ENCODE assay signal across 9 mouse cellular contexts in genomic region chr15:5193833-5194232, GRCm38 (mm10). TPM values are rescaled to one million over a fixed set of nuclear protein-coding genes. Genes with fewer than 3 reads are reported as not detected.
DNase-seq lines count a peak whose midpoint lies in the region; ATAC-seq and TF ChIP-seq lines count a peak whose summit lies in the region.
"Had no signal": no experiment of that assay in that cellular context is flagged by ENCODE, and none has a peak within 500 bp of the region (broad histone marks: within the 10 kb centered on the region; RNA-seq: fewer than 3 reads in every experiment).

No protein-coding gene starts in this region.

- peaks cover 16% of the 10 kb centered on the region for H3K4me1 ChIP-seq in heart, postnatal 0 days (ENCODE audit: control insufficient read depth, insufficient read depth)
- H3K4me1 ChIP-seq in midbrain, embryonic 11.5 days (ENCODE audit: control insufficient read depth, insufficient read depth, low read length) = no peaks in the 10 kb centered on the region
- H3K4me1 ChIP-seq in midbrain, embryonic 10.5 days = no peaks in the 10 kb centered on the region

- TF ChIP-seq CTCF in heart, postnatal 0 days (IDR thresholded peaks at IDR 0.05; ENCODE audit: low read depth) = peak; percentile 79

- TF ChIP-seq EP300 in heart, postnatal 0 days (IDR thresholded peaks at IDR 0.05; ENCODE audit: low read depth) = no peak

- no peak overlapping the region for H3K4me2 ChIP-seq in heart, postnatal 0 days (ENCODE audit: low read depth, low read length)
- no peak overlapping the region for H3K4me2 ChIP-seq in midbrain, embryonic 11.5 days

- H3K4me3 ChIP-seq in heart, postnatal 0 days (ENCODE audit: low read depth, low read length) = no peak overlapping the region
- H3K4me3 ChIP-seq in midbrain, embryonic 11.5 days (ENCODE audit: low read depth, low read length) = no peak overlapping the region
- H3K4me3 ChIP-seq in midbrain, embryonic 10.5 days = no peak overlapping the region

- no peak for ATAC-seq in heart, postnatal 0 days (ENCODE audit: insufficient read depth, low read depth)
- ATAC-seq in midbrain, embryonic 11.5 days (ENCODE audit: low FRiP score) = 0 out of 2 replicates have a peak, but pooled peaks have one; percentile 22

- DNase-seq in heart, postnatal 0 days (ENCODE audit: low spot score) = peak; percentile 29
- DNase-seq in heart, adult 11 months = no peak
- no peak for DNase-seq in midbrain, embryonic 11.5 days (ENCODE audit: low spot score, missing footprints)
- no peak for DNase-seq in midbrain, embryonic 10.5 days (ENCODE audit: low spot score)
- peak; percentile 42 for DNase-seq in R1 (ENCODE audit: low read depth, low spot score)
- peak; percentile 20 for DNase-seq in retina, embryonic 14.5 days (ENCODE audit: low spot score)
- DNase-seq in adrenal gland, postnatal 14 days = no peak
- no peak for DNase-seq in cerebellum, postnatal 36 days
- DNase-seq: cerebellum, adult 11-12 months had no signal

- WGBS in heart, postnatal 0 days = 67% methylated on average over 3 of the region's 3 CpGs
- WGBS in midbrain, embryonic 11.5 days = 89% methylated on average over 3 of the region's 3 CpGs
- 87% methylated on average over 3 of the region's 3 CpGs for WGBS in midbrain, embryonic 10.5 days

- no peaks in the 10 kb centered on the region for H3K27me3 ChIP-seq in heart, postnatal 0 days (ENCODE audit: control insufficient read depth, insufficient read depth, low read length)
- H3K27me3 ChIP-seq in midbrain, embryonic 11.5 days (ENCODE audit: control insufficient read depth, insufficient read depth, low read length) = no peaks in the 10 kb centered on the region
- H3K27me3 ChIP-seq in midbrain, embryonic 10.5 days (ENCODE audit: low read depth, poor library complexity, severe bottlenecking) = no peaks in the 10 kb centered on the region

- no peaks in the 10 kb centered on the region for H3K9me3 ChIP-seq in heart, postnatal 0 days (replicated peaks; ENCODE audit: control insufficient read depth, low read length)
- no peaks in the 10 kb centered on the region for H3K9me3 ChIP-seq in midbrain, embryonic 11.5 days (ENCODE audit: control insufficient read depth, low read length)
- H3K9me3 ChIP-seq in midbrain, embryonic 10.5 days (replicated peaks) = no peaks in the 10 kb centered on the region

- peaks cover 29% of the 10 kb centered on the region for H3K36me3 ChIP-seq in heart, postnatal 0 days (replicated peaks; ENCODE audit: control insufficient read depth, insufficient read depth, low read length)
- no peaks in the 10 kb centered on the region for H3K36me3 ChIP-seq in midbrain, embryonic 11.5 days (ENCODE audit: control insufficient read depth, insufficient read depth, low read length)
- peaks cover 31% of the 10 kb centered on the region for H3K36me3 ChIP-seq in midbrain, embryonic 10.5 days

- no peak overlapping the region for H3K27ac ChIP-seq in heart, postnatal 0 days (ENCODE audit: low read depth)
- H3K27ac ChIP-seq in midbrain, embryonic 11.5 days (ENCODE audit: low read depth, low read length) = no peak overlapping the region
- H3K27ac ChIP-seq in midbrain, embryonic 10.5 days (replicated peaks) = no peak overlapping the region

- H3K9ac ChIP-seq in heart, postnatal 0 days (replicated peaks; ENCODE audit: low read depth, low read length) = no peak overlapping the region
- H3K9ac ChIP-seq in midbrain, embryonic 11.5 days (ENCODE audit: low read length) = no peak overlapping the region

RNA-seq across cellular contexts. Expression of gene Ttc33, which starts 8.5 kb away (rescaled TPM):
- total RNA-seq in heart, postnatal 0 days (2014; rRNA removed; ENCODE audit: low replicate concordance) = 13.3 and 33.6 TPM in 2 replicates
- 32.9 and 35.7 TPM in 2 replicates for polyA plus RNA-seq in heart, postnatal 0 days (2015; fragmentation: Nextera tagmentation; extraction: Ambion mirVana)
- polyA plus RNA-seq in midbrain, embryonic 11.5 days (2014; fragmentation: Nextera tagmentation; extraction: Ambion mirVana) = 53.6 and 55.0 TPM in 2 replicates
- polyA plus RNA-seq in midbrain, embryonic 10.5 days (2016; fragmentation: Nextera tagmentation; extraction: Ambion mirVana) = 37.3 and 41.3 TPM in 2 replicates
- total RNA-seq in adrenal gland, postnatal 14 days (2021) = 53.1 and 54.6 TPM in 2 replicates

RNA-seq across cellular contexts. Expression of gene Ptger4, which starts 50.2 kb away (rescaled TPM):
- 3.0 and 9.0 TPM in 2 replicates for total RNA-seq in heart, postnatal 0 days (2014; rRNA removed; ENCODE audit: low replicate concordance)
- 4.3 and 5.0 TPM in 2 replicates for polyA plus RNA-seq in heart, postnatal 0 days (2015; fragmentation: Nextera tagmentation; extraction: Ambion mirVana)
- 0.38 and 0.81 TPM in 2 replicates for polyA plus RNA-seq in midbrain, embryonic 11.5 days (2014; fragmentation: Nextera tagmentation; extraction: Ambion mirVana)
- polyA plus RNA-seq in midbrain, embryonic 10.5 days (2016; fragmentation: Nextera tagmentation; extraction: Ambion mirVana) = 0.84 and 0.94 TPM in 2 replicates
- 4.0 and 5.6 TPM in 2 replicates for total RNA-seq in adrenal gland, postnatal 14 days (2021)

RNA-seq across cellular contexts. Expression of gene Prkaa1, which starts 50.2 kb away (rescaled TPM):
- total RNA-seq in heart, postnatal 0 days (2014; rRNA removed; ENCODE audit: low replicate concordance) = 11.6 and 15.5 TPM in 2 replicates
- polyA plus RNA-seq in heart, postnatal 0 days (2015; fragmentation: Nextera tagmentation; extraction: Ambion mirVana) = 9.8 and 10.0 TPM in 2 replicates
- polyA plus RNA-seq in midbrain, embryonic 11.5 days (2014; fragmentation: Nextera tagmentation; extraction: Ambion mirVana) = 20.0 and 20.3 TPM in 2 replicates
- 13.6 and 14.2 TPM in 2 replicates for polyA plus RNA-seq in midbrain, embryonic 10.5 days (2016; fragmentation: Nextera tagmentation; extraction: Ambion mirVana)
- 32.3 and 33.7 TPM in 2 replicates for total RNA-seq in adrenal gland, postnatal 14 days (2021)

Comparison
In these comparisons a context has a peak if more than half of its experiments do, and no peak if none do; other contexts are left out.
1. DNase-seq: peak in heart, postnatal 0 days (single experiment), R1 (single experiment) and retina, embryonic 14.5 days (single experiment); none in heart, adult 11 months (single experiment), midbrain, embryonic 11.5 days (single experiment), midbrain, embryonic 10.5 days (single experiment), adrenal gland, postnatal 14 days (single experiment) and cerebellum, postnatal 36 days (0 of 2).